ENCODE assay signal across 11 mouse cellular contexts in the genomic region with DNA sequence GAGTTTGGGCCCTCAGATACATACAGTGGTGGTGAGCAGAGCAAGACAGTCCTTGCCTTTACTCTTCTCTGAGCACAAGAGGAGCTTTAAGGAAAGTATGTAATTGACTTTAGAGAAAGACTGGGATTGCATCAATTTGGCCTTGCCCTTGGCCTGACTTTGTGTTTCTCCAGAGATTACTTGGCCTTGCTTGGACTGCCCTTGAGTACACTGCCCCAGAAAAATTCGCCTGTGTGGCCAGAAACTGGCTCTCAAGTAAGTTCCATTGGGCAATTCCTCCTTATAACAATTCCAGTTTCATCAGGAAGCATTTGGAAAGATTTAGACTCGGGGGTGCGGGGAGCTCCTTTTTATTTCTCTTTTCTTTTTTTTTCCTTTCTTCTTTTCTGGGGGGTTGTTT. TPM values are rescaled to one million over a fixed set of nuclear protein-coding genes. Genes with fewer than 3 reads are reported as not detected.
DNase-seq lines count a peak whose midpoint lies in the region; TF ChIP-seq lines count a peak whose summit lies in the region.
"Had no signal": no experiment of that assay in that cellular context is flagged by ENCODE, and none has a peak within 500 bp of the region (broad histone marks: within the 10 kb centered on the region; RNA-seq: fewer than 3 reads in every experiment).

No protein-coding gene starts in this region.

- TF ChIP-seq POLR2A in kidney, adult 2 months (IDR thresholded peaks at IDR 0.05; ENCODE audit: low read depth, low read length), result no peak

- DNase-seq in adrenal gland, adult (ENCODE audit: inconsistent age in 2 of 2, low spot score in 1 of 2), result peak; percentile 44 to 85
- DNase-seq in adrenal gland, postnatal 25 days, result no peak
- peak; percentile 86 for DNase-seq in kidney, adult 2 months
- no peak for DNase-seq in kidney, postnatal 4 days
- peak; percentile 7 to 20 for DNase-seq in gastrocnemius, adult 8-10 months (ENCODE audit: low spot score in 2 of 2)
- peak; percentile 57 for DNase-seq in lung, postnatal 10 days
- no peak for DNase-seq in layer of hippocampus, postnatal 36 days
- no peak for DNase-seq in cerebellum, postnatal 14 days
- DNase-seq: spleen, adult 18-20 months; thymus, adult 2 months had no signal

- WGBS in kidney, adult 2 months, result 43% methylated on average over 3 of the region's 3 CpGs

- peak overlapping the region; percentile 93 for H3K27ac ChIP-seq in kidney, adult 2 months (ENCODE audit: insufficient read depth, low read depth, low read length)
- H3K27ac ChIP-seq: limb, embryonic 15.5 days had no signal

- H3K4me3 ChIP-seq in kidney, adult 2 months (ENCODE audit: insufficient read depth, low read depth, low read length), result no peak overlapping the region
- H3K4me3 ChIP-seq: limb, embryonic 15.5 days had no signal

- H3K27me3 ChIP-seq in kidney, adult 2 months (replicated peaks; ENCODE audit: control insufficient read depth, insufficient read depth, low read length), result no peaks in the 10 kb centered on the region
- H3K27me3 ChIP-seq: limb, embryonic 15.5 days had no signal

- peaks cover 2% of the 10 kb centered on the region for H3K36me3 ChIP-seq in kidney, adult 2 months (ENCODE audit: control insufficient read depth, insufficient read depth, low read length)
- H3K36me3 ChIP-seq: limb, embryonic 15.5 days had no signal

- no peak for TF ChIP-seq CTCF in kidney, adult 2 months (conservative IDR thresholded peaks at IDR 0.05; ENCODE audit: insufficient read depth, insufficient read length, low read depth, low read length)

- H3K4me1 ChIP-seq in kidney, adult 2 months (ENCODE audit: control insufficient read depth, insufficient read depth, low read length), result peaks cover 15% of the 10 kb centered on the region; the same call in 1 of the 2 replicates
- H3K4me1 ChIP-seq: limb, embryonic 15.5 days had no signal

RNA-seq across cellular contexts. Expression of a gene that starts 34.9 kb away (rescaled TPM):
- 32.9 and 42.0 TPM in 2 replicates for total RNA-seq in adrenal gland, postnatal 25 days (2021)
- 14.4 and 18.6 TPM in 2 replicates for polyA plus RNA-seq in kidney, adult 2 months (2012; rRNA removed)
- 1 to 10 TPM; 1.1 to 2.3 (median 1.7) TPM for total RNA-seq in gastrocnemius, adult 8-10 months (2022)
- 100 to 1,000 TPM in 1 of 2 experiments, 10 to 100 TPM in 1; 99.7 to 105 TPM for total RNA-seq in layer of hippocampus, postnatal 36 days (2021)

Comparison
In these comparisons a context has a peak if more than half of its experiments do, and no peak if none do; other contexts are left out.
1. DNase-seq: peak in adrenal gland, adult (2 of 2), kidney, adult 2 months (single experiment), gastrocnemius, adult 8-10 months (2 of 2) and lung, postnatal 10 days (single experiment); none in adrenal gland, postnatal 25 days (single experiment), kidney, postnatal 4 days (0 of 2), layer of hippocampus, postnatal 36 days (0 of 2) and cerebellum, postnatal 14 days (0 of 2).
2. RNA of a gene that starts 34.9 kb away (total RNA-seq): 99.7 to 105 TPM in layer of hippocampus, postnatal 36 days and 32.9 to 42.0 TPM in adrenal gland, postnatal 25 days; 1.1 to 2.3 TPM in gastrocnemius, adult 8-10 months; every median in the first group is over 10 times any median in the second.